Mouse (Mus musculus) hindbrain, postnatal 0 days (tissue): ENCODE results near the gene C8b. TPM values are rescaled to one million over a fixed set of nuclear protein-coding genes. Genes with fewer than 3 reads are reported as not detected.

ENCODE experiments used
- ATAC-seq: fragments of 200-750 bp; cut with Nextera tagmentation; 2 replicates; pipeline ENCODE4 v1.8.0; 2017; ENCODE audit warnings: mild to moderate bottlenecking, moderate TSS enrichment, moderate library complexity
- DNase-seq: peaks from one replicate; pipeline ENCODE4 v3.0.0-alpha.2; 2015; ENCODE audit warnings: low spot score
- H3K27ac ChIP-seq: fragments of 300-500 bp; sonication (generic); 2 replicates; pipeline ENCODE4 v1.5.1; 2014; ENCODE audit warnings: mild to moderate bottlenecking
- H3K27me3 ChIP-seq: fragments of 300-500 bp; sonication (generic); 2 replicates; pipeline ENCODE4 v1.6.1; 2014; ENCODE audit warnings: low read length, mixed read lengths; ENCODE audit not compliant: insufficient read depth
- H3K36me3 ChIP-seq: fragments of 300-500 bp; sonication (generic); 2 replicates; pipeline ENCODE4 v1.6.1; 2014; ENCODE audit warnings: low read length, mixed read lengths; ENCODE audit not compliant: insufficient read depth
- H3K4me1 ChIP-seq: fragments of 300-500 bp; sonication (generic); 2 replicates; pipeline ENCODE4 v1.6.1; 2014; ENCODE audit warnings: antibody characterized with exemption, low read length, mixed read lengths; ENCODE audit not compliant: insufficient read depth
- H3K4me2 ChIP-seq: fragments of 300-500 bp; sonication (generic); 2 replicates; pipeline ENCODE4 v1.6.1; 2014; ENCODE audit warnings: low read depth, mild to moderate bottlenecking, low read length, moderate library complexity, mixed read lengths
- H3K4me3 ChIP-seq: fragments of 300-500 bp; sonication (generic); 2 replicates; pipeline ENCODE4 v1.5.1; 2014; ENCODE audit warnings: low read length
- H3K9ac ChIP-seq: fragments of 300-500 bp; sonication (generic); replicated peaks from 2 replicates; pipeline ENCODE4 v1.6.1; 2014; ENCODE audit warnings: mild to moderate bottlenecking, low read length, moderate library complexity, mixed read lengths
- H3K9me3 ChIP-seq: fragments of 300-500 bp; sonication (generic); 2 replicates; pipeline ENCODE4 v1.6.1; 2016; ENCODE audit warnings: low read length, mixed read lengths
- CTCF ChIP-seq: IDR thresholded peaks from 2 replicates; pipeline ENCODE4 v1.5.1; 2016; ENCODE audit warnings: antibody characterized with exemption, control low read depth, low read depth
- WGBS: fragments of 180-500 bp; shearing (Covaris S2); extraction: QIAGEN DNeasy Blood & Tissue Kit; methylation state at CpG from one replicate; pipeline ENCODE4 v1.1.7; 2014; 5-methylcytosine and 5-hydroxymethylcytosine counted together
- polyA plus RNA-seq: library from polyadenylated mRNA; unstranded; fragments of >200 nt; fragmentation: Nextera tagmentation; extraction: Ambion mirVana; gene quantifications from 2 replicates; pipeline ENCODE4 v1.2.1, GENCODE M21; 2015
- total RNA-seq: library from RNA; depleted of rRNA; stranded (reverse); fragments of >200 nt; gene quantifications from 2 replicates; pipeline ENCODE4 v1.2.3, GENCODE M21; 2014

Gene C8b
- total and polyA plus RNA-seq, 2 experiments from 2014 or later, result 0.08 to 0.26 TPM

GRCm38 (mm10) chr4:104746500-104746899 is 19.6 kb upstream of the C8b start:
- DNase-seq, result no peak
- Histone ChIP-seq H3K4me1 (no peaks in the 10 kb centered on the region), H3K4me2 (no peak overlapping the region), H3K4me3 (no peak overlapping the region), H3K36me3 (no peaks in the 10 kb centered on the region), H3K27ac (no peak overlapping the region; the same call in 1 of the 2 replicates), H3K27me3 (no peaks in the 10 kb centered on the region), H3K9ac (no peak overlapping the region), H3K9me3 (no peaks in the 10 kb centered on the region)
- no peak for TF ChIP-seq CTCF
- 57% methylated on average over 6 of the region's 6 CpGs for WGBS
- ATAC-seq, result peak; percentile 29; the same call in 1 of the 2 replicates

- no peak overlapping the region for H3K4me3 ChIP-seq
- DNase-seq, result no peak
- H3K4me2 ChIP-seq, result no peak overlapping the region
- WGBS, result 71% methylated on average over 3 of the region's 3 CpGs
- H3K27me3 ChIP-seq, result no peaks in the 10 kb centered on the region
- H3K9me3 ChIP-seq, result no peaks in the 10 kb centered on the region
- no peak for TF ChIP-seq CTCF
- H3K36me3 ChIP-seq, result no peaks in the 10 kb centered on the region
- no peak for ATAC-seq
- H3K4me1 ChIP-seq, result no peaks in the 10 kb centered on the region
- no peak overlapping the region for H3K9ac ChIP-seq
- H3K27ac ChIP-seq, result no peak overlapping the region
Observed at GRCm38 (mm10) chr4:104754090-104754489, 12.0 kb upstream of the C8b start.

- no peak overlapping the region for H3K4me3 ChIP-seq
- WGBS, result 36% methylated on average over 13 of the region's 13 CpGs
- ATAC-seq, result peak; percentile 82
- H3K4me2 ChIP-seq, result no peak overlapping the region
- no peak overlapping the region for H3K9ac ChIP-seq
- no peaks in the 10 kb centered on the region for H3K36me3 ChIP-seq
- TF ChIP-seq CTCF, result peak; percentile 48
- no peaks in the 10 kb centered on the region for H3K27me3 ChIP-seq
- no peaks in the 10 kb centered on the region for H3K4me1 ChIP-seq
- H3K27ac ChIP-seq, result peak overlapping the region; percentile 37; the same call in 1 of the 2 replicates
- DNase-seq, result peak; percentile 53
- no peaks in the 10 kb centered on the region for H3K9me3 ChIP-seq
Observed at GRCm38 (mm10) chr4:104760878-104761624, 5.1 kb upstream of the C8b start.

- H3K36me3 ChIP-seq, result no peaks in the 10 kb centered on the region
- no peaks in the 10 kb centered on the region for H3K27me3 ChIP-seq
Observed at GRCm38 (mm10) chr4:104768190-104768589, 2.1 kb downstream of the C8b start.

GRCm38 (mm10) chr4:104769602-104770001 is 3.5 kb downstream of the C8b start:
- Histone ChIP-seq H3K27me3 (no peaks in the 10 kb centered on the region), H3K4me1 (no peaks in the 10 kb centered on the region), H3K27ac (no peak overlapping the region), H3K9me3 (no peaks in the 10 kb centered on the region), H3K9ac (no peak overlapping the region), H3K4me3 (no peak overlapping the region), H3K36me3 (no peaks in the 10 kb centered on the region), H3K4me2 (no peak overlapping the region)
- DNase-seq (no peak), ATAC-seq (no peak)
- WGBS, result 50% methylated on average over 8 of the region's 8 CpGs
- no peak for TF ChIP-seq CTCF

More at GRCm38 (mm10) chr4:104768190-104768589, 2.1 kb downstream of the C8b start:
- Histone ChIP-seq H3K4me3 (no peak overlapping the region), H3K4me2 (no peak overlapping the region), H3K9me3 (no peaks in the 10 kb centered on the region), H3K4me1 (no peaks in the 10 kb centered on the region), H3K27ac (no peak overlapping the region), H3K9ac (no peak overlapping the region)
- 90% methylated on average over 4 of the region's 4 CpGs for WGBS
- DNase-seq, result no peak
- TF ChIP-seq CTCF, result no peak
- no peak for ATAC-seq

- Histone ChIP-seq H3K4me3 (no peak overlapping the region), H3K27me3 (no peaks in the 10 kb centered on the region), H3K4me2 (no peak overlapping the region), H3K4me1 (no peaks in the 10 kb centered on the region), H3K9me3 (no peaks in the 10 kb centered on the region), H3K36me3 (no peaks in the 10 kb centered on the region), H3K9ac (no peak overlapping the region), H3K27ac (no peak overlapping the region)
- 46% methylated on average over 4 of the region's 4 CpGs for WGBS
- TF ChIP-seq CTCF, result no peak
- no peak for DNase-seq
- ATAC-seq, result no peak
Observed at GRCm38 (mm10) chr4:104770331-104770730, 4.2 kb downstream of the C8b start.

GRCm38 (mm10) chr4:104775601-104776000 is 9.5 kb downstream of the C8b start:
- 60% methylated on average over 3 of the region's 3 CpGs for WGBS
- ATAC-seq (no peak), DNase-seq (peak; percentile 8)

More at GRCm38 (mm10) chr4:104775601-104776000, 9.5 kb downstream of the C8b start:
- H3K4me1 ChIP-seq, result no peaks in the 10 kb centered on the region
- TF ChIP-seq CTCF, result no peak
- H3K4me3 ChIP-seq, result no peak overlapping the region
- no peaks in the 10 kb centered on the region for H3K27me3 ChIP-seq
- H3K9me3 ChIP-seq, result no peaks in the 10 kb centered on the region
- H3K36me3 ChIP-seq, result no peaks in the 10 kb centered on the region
- no peak overlapping the region for H3K4me2 ChIP-seq
- H3K27ac ChIP-seq, result no peak overlapping the region
- no peak overlapping the region for H3K9ac ChIP-seq
